Mouse (Mus musculus): ENCODE measurements around the gene Pgap3. TPM values are rescaled to one million over a fixed set of nuclear protein-coding genes. Genes with fewer than 3 reads are reported as not detected.
A peak's percentile ranks its signal among the peaks of the same experiment; 100 is the strongest.

Gene Pgap3
- polyA plus RNA-seq, 1 experiment from 2014 or later = 6.3 TPM

GRCm38 (mm10) chr11:98364410-98364809 is 35.9 kb downstream of the Pgap3 start:
- H3K4me2 ChIP-seq (ENCODE audit: low read depth, severe bottlenecking) = no peak overlapping the region
- no peak for ATAC-seq (ENCODE audit: insufficient number of reproducible peaks, low FRiP score, low TSS enrichment, low read depth)
- WGBS = 95% methylated on average over 5 of the region's 5 CpGs

GRCm38 (mm10) chr11:98363817-98364216 is 36.5 kb downstream of the Pgap3 start:
- Histone ChIP-seq H3K4me3 (ENCODE audit: low read depth, low read length) (no peak overlapping the region), H3K4me1 (ENCODE audit: control insufficient read depth, insufficient read depth, low read length) (peaks cover 11% of the 10 kb centered on the region), H3K27ac (replicated peaks; ENCODE audit: low read depth, low read length) (no peak overlapping the region), H3K9me3 (ENCODE audit: control insufficient read depth, low read length) (no peaks in the 10 kb centered on the region), H3K27me3 (ENCODE audit: control insufficient read depth, insufficient read depth, low read length) (no peaks in the 10 kb centered on the region), H3K9ac (ENCODE audit: low read length) (no peak overlapping the region), H3K36me3 (ENCODE audit: control insufficient read depth, insufficient read depth, low read length) (peaks cover 2% of the 10 kb centered on the region; the same call in 1 of the 2 replicates), H3K4me2 (ENCODE audit: low read depth, severe bottlenecking) (no peak overlapping the region)
- no peak for ATAC-seq (ENCODE audit: insufficient number of reproducible peaks, low FRiP score, low TSS enrichment, low read depth)
- 78% methylated on average over 5 of the region's 5 CpGs for WGBS
- no peak for DNase-seq (ENCODE audit: low spot score)

More at GRCm38 (mm10) chr11:98364410-98364809, 35.9 kb downstream of the Pgap3 start:
- H3K9me3 ChIP-seq (ENCODE audit: control insufficient read depth, low read length) = no peaks in the 10 kb centered on the region
- H3K9ac ChIP-seq (ENCODE audit: low read length) = no peak overlapping the region
- peaks cover 9% of the 10 kb centered on the region for H3K4me1 ChIP-seq (ENCODE audit: control insufficient read depth, insufficient read depth, low read length)
- H3K4me3 ChIP-seq (ENCODE audit: low read depth, low read length) = no peak overlapping the region
- peaks cover 2% of the 10 kb centered on the region; the same call in 1 of the 2 replicates for H3K36me3 ChIP-seq (ENCODE audit: control insufficient read depth, insufficient read depth, low read length)
- H3K27ac ChIP-seq (replicated peaks; ENCODE audit: low read depth, low read length) = no peak overlapping the region
- H3K27me3 ChIP-seq (ENCODE audit: control insufficient read depth, insufficient read depth, low read length) = no peaks in the 10 kb centered on the region
- no peak for DNase-seq (ENCODE audit: low spot score)

- H3K9ac ChIP-seq (ENCODE audit: low read length) = no peak overlapping the region
- H3K4me2 ChIP-seq (ENCODE audit: low read depth, severe bottlenecking) = no peak overlapping the region
- H3K9me3 ChIP-seq (ENCODE audit: control insufficient read depth, low read length) = no peaks in the 10 kb centered on the region
- ATAC-seq (ENCODE audit: insufficient number of reproducible peaks, low FRiP score, low TSS enrichment, low read depth) (no peak), DNase-seq (ENCODE audit: low spot score) (no peak)
- no peaks in the 10 kb centered on the region for H3K27me3 ChIP-seq (ENCODE audit: control insufficient read depth, insufficient read depth, low read length)
- H3K36me3 ChIP-seq (ENCODE audit: control insufficient read depth, insufficient read depth, low read length) = no peaks in the 10 kb centered on the region
- H3K4me3 ChIP-seq (ENCODE audit: low read depth, low read length) = no peak overlapping the region
- no peak overlapping the region for H3K27ac ChIP-seq (replicated peaks; ENCODE audit: low read depth, low read length)
- peaks cover 17% of the 10 kb centered on the region for H3K4me1 ChIP-seq (ENCODE audit: control insufficient read depth, insufficient read depth, low read length)
- 77% methylated on average over 9 of the region's 9 CpGs for WGBS
Observed at GRCm38 (mm10) chr11:98360866-98361521, 39.3 kb downstream of the Pgap3 start.

- under 1% methylated on average over 50 of the region's 60 CpGs for WGBS
- Histone ChIP-seq H3K4me3 (ENCODE audit: low read depth, low read length) (peak within 1 kb of the TSS; percentile 70), H3K27me3 (ENCODE audit: control insufficient read depth, insufficient read depth, low read length) (peaks cover 10% of the 10 kb centered on the region), H3K27ac (replicated peaks; ENCODE audit: low read depth, low read length) (peak within 1 kb of the TSS; percentile 45), H3K9ac (ENCODE audit: low read length) (peak within 1 kb of the TSS; percentile 74), H3K4me1 (ENCODE audit: control insufficient read depth, insufficient read depth, low read length) (peaks cover 22% of the 10 kb centered on the region), H3K36me3 (ENCODE audit: control insufficient read depth, insufficient read depth, low read length) (no peaks in the 10 kb centered on the region), H3K4me2 (ENCODE audit: low read depth, severe bottlenecking) (peak within 1 kb of the TSS; percentile 69), H3K9me3 (ENCODE audit: control insufficient read depth, low read length) (no peaks in the 10 kb centered on the region)
- DNase-seq (ENCODE audit: low spot score) (peak; percentile 92), ATAC-seq (ENCODE audit: insufficient number of reproducible peaks, low FRiP score, low TSS enrichment, low read depth) (peak; percentile 85)
Observed at GRCm38 (mm10) chr11:98358161-98359083, 41.9 kb downstream of the Pgap3 start, which contains the start of gene Stard3. TSS of gene Stard3 (plus strand) at chr11:98358368.

- Histone ChIP-seq H3K4me3 (ENCODE audit: low read depth, low read length) (peak overlapping the region; percentile 70), H3K9me3 (ENCODE audit: control insufficient read depth, low read length) (no peaks in the 10 kb centered on the region), H3K4me2 (ENCODE audit: low read depth, severe bottlenecking) (peak overlapping the region; percentile 69), H3K27ac (replicated peaks; ENCODE audit: low read depth, low read length) (peak overlapping the region; percentile 45), H3K36me3 (ENCODE audit: control insufficient read depth, insufficient read depth, low read length) (no peaks in the 10 kb centered on the region), H3K27me3 (ENCODE audit: control insufficient read depth, insufficient read depth, low read length) (peaks cover 15% of the 10 kb centered on the region), H3K4me1 (ENCODE audit: control insufficient read depth, insufficient read depth, low read length) (peaks cover 22% of the 10 kb centered on the region), H3K9ac (ENCODE audit: low read length) (peak overlapping the region; percentile 74)
- ATAC-seq (ENCODE audit: insufficient number of reproducible peaks, low FRiP score, low TSS enrichment, low read depth) = no peak
- WGBS = 8% methylated on average over 13 of the region's 13 CpGs
- DNase-seq (ENCODE audit: low spot score) = no peak
Observed at GRCm38 (mm10) chr11:98357396-98358160, 42.7 kb downstream of the Pgap3 start.

GRCm38 (mm10) chr11:98356625-98357394 is 43.5 kb downstream of the Pgap3 start:
- DNase-seq (ENCODE audit: low spot score) (no peak), ATAC-seq (ENCODE audit: insufficient number of reproducible peaks, low FRiP score, low TSS enrichment, low read depth) (no peak)
- Histone ChIP-seq H3K4me3 (ENCODE audit: low read depth, low read length) (peak overlapping the region; percentile 70; the same call in 1 of the 2 replicates), H3K27me3 (ENCODE audit: control insufficient read depth, insufficient read depth, low read length) (peaks cover 23% of the 10 kb centered on the region), H3K9me3 (ENCODE audit: control insufficient read depth, low read length) (no peaks in the 10 kb centered on the region), H3K27ac (replicated peaks; ENCODE audit: low read depth, low read length) (no peak overlapping the region), H3K9ac (ENCODE audit: low read length) (no peak overlapping the region), H3K36me3 (ENCODE audit: control insufficient read depth, insufficient read depth, low read length) (no peaks in the 10 kb centered on the region), H3K4me1 (ENCODE audit: control insufficient read depth, insufficient read depth, low read length) (peaks cover 22% of the 10 kb centered on the region), H3K4me2 (ENCODE audit: low read depth, severe bottlenecking) (no peak overlapping the region)
- WGBS = 77% methylated on average over 7 of the region's 7 CpGs

- no peak overlapping the region for H3K9ac ChIP-seq (ENCODE audit: low read length)
- H3K4me1 ChIP-seq (ENCODE audit: control insufficient read depth, insufficient read depth, low read length) = peaks cover 21% of the 10 kb centered on the region
- ATAC-seq (ENCODE audit: insufficient number of reproducible peaks, low FRiP score, low TSS enrichment, low read depth) = no peak
- no peak overlapping the region for H3K27ac ChIP-seq (replicated peaks; ENCODE audit: low read depth, low read length)
- DNase-seq (ENCODE audit: low spot score) = peak; percentile 68
- H3K4me2 ChIP-seq (ENCODE audit: low read depth, severe bottlenecking) = no peak overlapping the region
- peaks cover 32% of the 10 kb centered on the region for H3K27me3 ChIP-seq (ENCODE audit: control insufficient read depth, insufficient read depth, low read length)
- 9% methylated on average over 6 of the region's 6 CpGs for WGBS
- H3K9me3 ChIP-seq (ENCODE audit: control insufficient read depth, low read length) = no peaks in the 10 kb centered on the region
- H3K4me3 ChIP-seq (ENCODE audit: low read depth, low read length) = no peak overlapping the region
- no peaks in the 10 kb centered on the region for H3K36me3 ChIP-seq (ENCODE audit: control insufficient read depth, insufficient read depth, low read length)
Observed at GRCm38 (mm10) chr11:98355732-98356299, 44.5 kb downstream of the Pgap3 start.
